Mouse (Mus musculus): ENCODE results near the gene Atp6v0d1. TPM values are rescaled to one million over a fixed set of nuclear protein-coding genes. Genes with fewer than 3 reads are reported as not detected.

The Atp6v0d1 gene
- total and polyA plus RNA-seq, 3 experiments: 51.1 to 83.8 TPM; not detected in 1

- DNase-seq (ENCODE audit: low read depth, low spot score): no peak
- Histone ChIP-seq H3K27ac (ENCODE audit: control insufficient read depth, low read depth, low read length) (no peak overlapping the region), H3K9me3 (replicated peaks; ENCODE audit: insufficient read depth, low read length) (no peaks in the 10 kb centered on the region), H3K9ac (ENCODE audit: control insufficient read depth, low read depth, low read length, poor library complexity, severe bottlenecking) (no peak overlapping the region), H3K4me3 (ENCODE audit: control insufficient read depth in 1 of 2, insufficient read depth in 1 of 2, low read depth in 2 of 2, low read length in 2 of 2) (no peak overlapping the region), H3K36me3 (ENCODE audit: control insufficient read depth in 1 of 2, insufficient read depth in 2 of 2, low read length in 2 of 2) (peaks cover 26 to 35% of the 10 kb centered on the region in 2 experiments), H3K27me3 (ENCODE audit: control insufficient read depth in 1 of 2, insufficient read depth in 2 of 2, low read length in 2 of 2) (no peaks in the 10 kb centered on the region), H3K4me1 (ENCODE audit: control insufficient read depth in 1 of 2, insufficient read depth in 2 of 2, low read length in 2 of 2) (peaks cover 21 to 41% of the 10 kb centered on the region in 2 experiments), H3K79me2 (ENCODE audit: control insufficient read depth, insufficient read depth, low read length, poor library complexity) (peaks cover 55% of the 10 kb centered on the region)
- TF ChIP-seq MYB (IDR thresholded peaks at IDR 0.05; ENCODE audit: low read depth, low read length): no peak
- no peak for TF ChIP-seq POLR2A (IDR thresholded peaks at IDR 0.05; ENCODE audit: control insufficient read depth in 1 of 2, insufficient read depth in 1 of 2, low read depth in 1 of 2, low read length in 2 of 2, poor library complexity in 1 of 2)
- TF ChIP-seq TBP (IDR thresholded peaks at IDR 0.05; ENCODE audit: low read depth, low read length): no peak
- TF ChIP-seq ZMIZ1 (IDR thresholded peaks at IDR 0.05; ENCODE audit: low read depth, low read length): no peak
- no peak for TF ChIP-seq USF2 (IDR thresholded peaks at IDR 0.05; ENCODE audit: borderline replicate concordance in 1 of 2, insufficient read depth in 1 of 2, low read depth in 1 of 2, low read length in 2 of 2)
- no peak for TF ChIP-seq GABPA (IDR thresholded peaks at IDR 0.05; ENCODE audit: low read depth, low read length)
These were observed 46.0 kb upstream of the Atp6v0d1 start for GRCm38 (mm10) chr8:105611836-105612235.

- peaks cover 13 to 35% of the 10 kb centered on the region in 2 experiments for H3K36me3 ChIP-seq (ENCODE audit: control insufficient read depth in 1 of 2, insufficient read depth in 2 of 2, low read length in 2 of 2)
- H3K79me2 ChIP-seq (ENCODE audit: control insufficient read depth, insufficient read depth, low read length, poor library complexity): peaks cover 73% of the 10 kb centered on the region
- peaks cover 21 to 41% of the 10 kb centered on the region in 2 experiments for H3K4me1 ChIP-seq (ENCODE audit: control insufficient read depth in 1 of 2, insufficient read depth in 2 of 2, low read length in 2 of 2)
- H3K27me3 ChIP-seq (ENCODE audit: control insufficient read depth in 1 of 2, insufficient read depth in 2 of 2, low read length in 2 of 2): no peaks in the 10 kb centered on the region
- DNase-seq (ENCODE audit: low read depth, low spot score): no peak
- TF ChIP-seq GATA1 (IDR thresholded peaks at IDR 0.05; ENCODE audit: low read depth, low read length) (no peak), ZKSCAN1 (IDR thresholded peaks at IDR 0.05; ENCODE audit: low read depth, low read length) (no peak), POLR2AphosphoS5 (IDR thresholded peaks at IDR 0.05; ENCODE audit: borderline replicate concordance, low read depth, low read length) (no peak), EP300 (IDR thresholded peaks at IDR 0.05; ENCODE audit: low read depth in 1 of 2, low read length in 2 of 2) (no peak), NRF1 (IDR thresholded peaks at IDR 0.05; ENCODE audit: insufficient read depth, low read depth, low read length, poor library complexity, severe bottlenecking) (no peak), USF2 (IDR thresholded peaks at IDR 0.05; ENCODE audit: borderline replicate concordance in 1 of 2, insufficient read depth in 1 of 2, low read depth in 1 of 2, low read length in 2 of 2) (no peak), POLR2AphosphoS2 (IDR thresholded peaks at IDR 0.05; ENCODE audit: low read length) (no peak; the same call in 1 of the 2 replicates), RCOR1 (IDR thresholded peaks at IDR 0.05; ENCODE audit: low read depth, low read length) (no peak), ZC3H11A (IDR thresholded peaks at IDR 0.05; ENCODE audit: low read depth, low read length) (no peak), NELFE (IDR thresholded peaks at IDR 0.05; ENCODE audit: low read depth, low read length) (no peak), ELF1 (IDR thresholded peaks at IDR 0.05; ENCODE audit: low read depth, low read length) (no peak), MYC (IDR thresholded peaks at IDR 0.05; ENCODE audit: low read depth, low read length) (0 out of 2 replicates have a peak, but pooled peaks have one; percentile 16), CHD1 (IDR thresholded peaks at IDR 0.05; ENCODE audit: low read depth, low read length) (peak; percentile 65; the same call in 1 of the 2 replicates), GABPA (IDR thresholded peaks at IDR 0.05; ENCODE audit: low read depth, low read length) (no peak), JUND (IDR thresholded peaks at IDR 0.05; ENCODE audit: low read depth, low read length) (no peak)
- H3K9me3 ChIP-seq (replicated peaks; ENCODE audit: insufficient read depth, low read length): no peaks in the 10 kb centered on the region
- peak overlapping the region; percentile 12 to 16; a peak in 3 of 4 replicates for H3K4me3 ChIP-seq (ENCODE audit: control insufficient read depth in 1 of 2, insufficient read depth in 1 of 2, low read depth in 2 of 2, low read length in 2 of 2)
- H3K9ac ChIP-seq (ENCODE audit: control insufficient read depth, low read depth, low read length, poor library complexity, severe bottlenecking): peak overlapping the region; percentile 49
- peak overlapping the region; percentile 94 for H3K27ac ChIP-seq (ENCODE audit: control insufficient read depth, low read depth, low read length)
These were observed 43.9 kb upstream of the Atp6v0d1 start for GRCm38 (mm10) chr8:105609771-105610170.

All from MEL (cell line).